Mouse (Mus musculus): ENCODE measurements at regions not wholly inside any gene's neighbourhood (a gene's known extent, or its start where the extent isn't known, plus 50 kb on each side); places are given as distances from the start of the nearest gene placed in this dataset.
A peak's percentile ranks its signal among the peaks of the same experiment; 100 is the strongest.
"Not testable (repeated sequence)": the region's sequence is repeated elsewhere in the genome, so short reads cannot be mapped to it uniquely, and the experiment has no call there.

- DNase-seq: no peak
Measured at GRCm38 (mm10) chr9:88237126-88237525, 89.9 kb upstream of the Nt5e start.

GRCm38 (mm10) chr9:88238346-88238745, 88.7 kb upstream of the Nt5e start:
- no peak for DNase-seq

- no peak for DNase-seq
Measured at GRCm38 (mm10) chr9:88240740-88241139, 86.3 kb upstream of the Nt5e start.

- DNase-seq: peak; percentile 82
Measured at GRCm38 (mm10) chr9:88241203-88241995, 85.6 kb upstream of the Nt5e start.

- DNase-seq: no peak
Measured at GRCm38 (mm10) chr9:88242530-88242929, 84.5 kb upstream of the Nt5e start.

GRCm38 (mm10) chr9:88244492-88244891, 82.5 kb upstream of the Nt5e start:
- no peak for DNase-seq

- DNase-seq: no peak
Measured at GRCm38 (mm10) chr9:88255948-88256347, 71.0 kb upstream of the Nt5e start.

- DNase-seq: peak; percentile 56
Measured at GRCm38 (mm10) chr9:88259627-88260026, 67.4 kb upstream of the Nt5e start.

DNA sequence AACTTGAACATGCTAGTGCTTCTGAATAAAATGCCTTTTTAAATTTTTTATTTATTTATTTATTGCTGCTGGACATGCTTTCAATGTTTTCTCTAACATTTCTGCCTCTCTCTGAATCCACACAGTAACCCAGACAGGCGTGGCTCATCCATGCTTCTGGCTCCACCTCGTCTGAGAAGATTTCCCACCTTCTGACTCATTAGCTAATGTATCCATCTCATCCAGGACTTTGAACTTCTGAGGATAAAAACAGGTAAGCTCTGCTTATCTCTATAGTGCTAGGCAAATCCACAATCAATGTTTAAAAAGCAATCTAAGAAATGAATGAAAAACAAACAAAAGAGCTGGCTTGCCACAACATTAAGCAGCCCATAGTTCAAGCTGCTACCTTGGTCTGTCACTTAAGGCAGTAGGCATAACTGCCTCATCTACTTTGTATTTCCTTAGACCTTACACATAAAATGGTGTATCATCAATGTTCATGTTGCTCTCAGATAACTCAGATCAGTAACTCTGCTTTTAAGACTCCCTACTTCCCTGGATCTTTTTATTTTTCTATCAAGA, 66.8 kb upstream of the Nt5e start:
- no peak for DNase-seq

GRCm38 (mm10) chr9:88262461-88262860, 64.5 kb upstream of the Nt5e start:
- DNase-seq: no peak

DNA sequence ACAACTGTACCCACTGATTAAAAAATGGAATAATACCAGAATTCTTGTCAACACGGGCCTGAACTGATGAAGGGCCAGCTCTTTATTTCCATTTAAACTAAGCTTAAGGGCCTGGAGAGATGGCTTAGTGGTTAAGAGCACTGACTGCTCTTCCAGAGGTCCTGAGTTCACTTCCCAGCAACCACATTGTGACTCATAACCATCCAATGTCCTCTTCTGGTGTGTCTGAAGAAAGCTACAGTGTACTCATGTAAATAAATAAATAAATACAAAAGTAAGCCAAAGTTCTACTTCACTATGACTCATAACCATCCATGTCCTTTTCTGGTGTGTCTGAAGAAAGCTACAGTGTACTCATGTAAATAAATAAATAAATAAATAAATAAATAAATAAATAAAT, 60.7 kb upstream of the Nt5e start:
- not testable (repeated sequence) for DNase-seq

DNA sequence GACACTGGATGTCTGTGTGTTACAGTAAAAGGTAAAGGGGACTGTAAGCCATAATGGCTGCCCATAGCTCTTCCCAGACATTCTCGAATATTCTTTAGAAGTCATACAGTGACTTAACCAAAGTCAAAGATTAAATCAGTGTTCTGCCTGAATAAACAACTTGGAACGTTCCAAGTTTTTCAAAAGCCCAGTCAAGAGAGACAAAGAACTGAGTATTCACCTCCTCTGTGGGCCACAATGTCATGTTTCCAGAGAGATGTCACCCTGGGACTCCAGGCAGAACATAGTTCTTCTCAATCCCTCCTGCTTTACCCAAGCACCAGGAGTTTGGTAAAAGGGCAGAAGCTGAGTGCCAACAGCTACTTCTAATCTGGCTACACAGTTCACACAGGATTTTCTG, 58.2 kb upstream of the Nt5e start:
- no peak for DNase-seq

DNA sequence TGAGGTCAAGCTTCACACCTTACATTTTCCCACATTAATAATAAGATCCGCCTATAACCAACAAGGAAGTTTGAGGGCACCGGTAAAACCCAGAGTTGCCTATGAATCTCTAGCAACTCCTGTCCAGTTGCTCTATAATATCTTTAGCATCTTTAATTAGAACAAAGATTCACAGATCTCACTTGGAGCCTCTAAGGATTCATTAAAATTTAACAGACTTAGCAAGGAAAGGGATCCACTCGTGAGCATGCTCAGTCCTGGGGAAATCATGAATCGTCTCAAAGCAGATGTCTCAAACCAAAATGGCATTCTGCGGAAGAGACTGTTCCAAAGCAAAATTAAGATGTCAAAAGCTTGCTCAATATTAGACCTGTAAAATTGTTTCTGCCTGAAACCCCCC, 57.8 kb upstream of the Nt5e start:
- no peak for DNase-seq

DNA sequence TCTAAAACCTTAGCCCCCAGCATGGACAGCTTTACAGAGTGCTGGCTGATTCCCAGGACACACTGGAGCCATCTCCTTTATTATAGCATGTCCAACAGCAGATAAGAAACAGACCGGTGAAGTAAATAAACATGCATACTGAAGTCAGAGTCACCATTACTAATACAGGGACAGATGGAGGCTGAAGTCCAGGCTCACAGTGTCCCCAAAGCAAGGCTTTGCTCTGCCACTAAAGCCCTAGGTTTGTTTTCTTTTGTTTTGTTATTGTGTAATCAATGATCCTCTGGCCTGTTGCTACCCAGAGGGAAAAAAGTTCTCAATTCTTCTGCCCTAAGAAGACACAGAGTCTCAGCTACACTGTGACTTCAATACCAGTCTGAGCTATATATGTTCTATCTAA, 56.2 kb upstream of the Nt5e start:
- no peak for DNase-seq

GRCm38 (mm10) chr9:88273304-88273703, 53.7 kb upstream of the Nt5e start:
- no peak for DNase-seq

DNA sequence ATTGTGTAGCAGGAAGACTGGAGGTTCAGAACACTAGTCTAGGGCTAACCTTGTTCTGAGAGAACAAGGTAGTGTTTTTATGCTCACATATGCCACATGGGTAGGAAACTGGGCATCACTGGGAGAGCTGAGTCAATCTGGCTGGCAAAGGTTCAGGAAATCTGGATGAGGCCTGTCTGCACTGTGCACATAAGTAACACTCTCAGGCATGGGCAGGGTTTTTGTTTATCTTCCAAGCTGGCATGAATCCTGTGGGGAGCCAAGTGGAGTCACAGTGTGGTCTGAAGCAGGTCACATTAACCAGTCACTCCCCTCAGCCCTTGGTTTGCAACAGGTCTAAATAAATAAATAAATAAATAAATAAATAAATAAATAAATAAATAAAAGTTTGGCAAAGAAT, 53.0 kb upstream of the Nt5e start:
- DNase-seq: peak; percentile 51

DNA sequence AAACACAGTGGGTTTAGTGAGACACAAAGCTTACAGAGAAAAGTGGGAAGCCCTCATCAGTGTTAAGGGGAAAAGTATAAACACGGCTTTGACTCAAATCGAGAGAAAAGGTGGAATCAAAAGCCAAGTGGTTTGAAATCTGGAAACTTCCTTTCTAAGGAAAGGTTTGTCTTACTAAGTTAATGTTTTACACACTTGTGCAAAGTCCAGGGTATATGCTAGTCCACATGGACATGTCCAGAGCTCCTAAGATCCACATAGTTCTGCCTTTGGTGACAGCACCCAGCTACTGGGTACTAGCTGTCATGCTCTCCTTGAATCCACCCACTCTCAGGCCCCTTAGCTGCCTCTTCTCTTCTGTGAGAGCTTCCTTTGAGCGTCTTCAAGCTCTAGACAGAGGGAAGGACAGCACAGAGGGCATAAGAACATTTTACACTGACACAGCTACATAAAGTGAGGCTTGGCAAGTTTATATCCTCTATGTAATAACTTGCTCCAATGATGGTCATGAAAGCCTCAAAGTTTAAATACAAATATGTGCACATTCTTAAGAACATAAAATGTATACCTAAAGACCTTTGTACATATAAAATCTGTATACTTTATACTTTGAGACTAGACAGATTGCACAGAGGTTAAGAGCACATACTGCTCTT, 52.2 kb upstream of the Nt5e start:
- no peak for DNase-seq

GRCm38 (mm10) chr9:88276023-88276568, 50.9 kb upstream of the Nt5e start:
- DNase-seq: no peak

DNA sequence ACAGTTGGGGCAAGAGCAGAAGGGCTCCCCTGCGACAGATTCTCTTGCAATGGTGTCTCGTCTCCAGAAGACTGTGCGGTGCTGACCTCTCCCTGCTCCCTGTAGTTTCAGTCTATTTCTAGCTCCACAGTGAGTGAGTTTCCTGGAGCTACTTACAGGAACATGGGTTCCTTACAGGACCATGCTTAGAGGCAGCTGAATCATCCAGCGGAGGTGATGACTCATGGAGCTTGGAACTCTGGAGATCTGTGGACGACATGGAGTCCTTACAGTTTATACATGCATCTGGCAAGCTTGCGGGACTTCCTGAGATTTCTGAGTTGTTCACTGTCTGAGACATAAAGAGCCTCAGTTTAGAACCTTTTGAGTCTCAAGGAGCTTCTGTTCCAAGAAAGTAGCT, 50.0 kb upstream of the Nt5e start:
- DNase-seq: no peak

Data from adrenal gland, postnatal 10 days (tissue).